Mouse (Mus musculus): ENCODE measurements around the gene Zfp185.
A peak's percentile ranks its signal among the peaks of the same experiment; 100 is the strongest.
"Not testable (repeated sequence)": the region's sequence is repeated elsewhere in the genome, so short reads cannot be mapped to it uniquely, and the experiment has no call there.

The Zfp185 gene

DNA sequence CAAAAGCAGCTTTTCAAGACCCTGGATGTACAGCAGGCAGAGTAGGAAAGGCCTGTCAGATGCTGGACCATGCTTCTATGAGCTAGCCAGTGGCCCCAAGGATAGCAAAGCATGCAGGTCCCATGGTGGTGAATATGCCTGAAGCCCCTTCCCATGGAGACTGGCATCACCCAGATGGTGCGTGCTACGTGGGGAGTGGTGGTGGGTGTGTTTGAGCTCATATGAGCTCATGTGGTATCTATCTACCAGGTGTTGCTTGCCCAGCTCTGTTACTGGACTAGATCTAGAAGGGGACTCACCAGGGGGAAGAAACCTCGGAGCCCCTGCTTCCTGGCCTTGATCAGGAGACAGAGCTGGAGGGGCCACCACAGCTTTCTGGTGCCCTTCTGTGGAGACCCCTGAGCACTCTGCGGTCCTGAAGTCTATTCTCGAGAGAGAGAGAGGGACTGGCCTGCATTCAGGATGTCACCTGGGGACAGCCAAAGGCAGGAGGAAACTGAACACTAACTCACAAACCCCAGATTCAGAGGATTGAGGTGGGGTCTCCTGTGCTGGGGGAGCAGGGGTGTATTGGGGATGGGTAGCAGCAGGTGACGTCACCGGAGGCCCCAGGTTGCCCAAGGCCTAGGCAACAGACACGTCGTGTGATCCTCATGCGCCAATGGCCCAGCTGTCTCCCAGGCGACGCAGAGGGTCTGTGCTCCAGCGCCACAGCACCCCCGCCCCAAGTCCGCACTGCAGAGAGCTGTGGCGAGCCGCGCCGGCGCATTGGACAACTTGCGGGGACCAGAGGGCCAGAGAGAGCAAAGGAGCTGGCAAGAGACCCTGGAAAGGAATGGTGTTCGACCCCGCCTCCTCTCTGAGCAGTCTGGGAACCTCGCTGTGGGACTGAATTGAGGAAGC, 76.6 kb downstream of the Zfp185 start:
- DNase-seq, result peak; percentile 49

DNA sequence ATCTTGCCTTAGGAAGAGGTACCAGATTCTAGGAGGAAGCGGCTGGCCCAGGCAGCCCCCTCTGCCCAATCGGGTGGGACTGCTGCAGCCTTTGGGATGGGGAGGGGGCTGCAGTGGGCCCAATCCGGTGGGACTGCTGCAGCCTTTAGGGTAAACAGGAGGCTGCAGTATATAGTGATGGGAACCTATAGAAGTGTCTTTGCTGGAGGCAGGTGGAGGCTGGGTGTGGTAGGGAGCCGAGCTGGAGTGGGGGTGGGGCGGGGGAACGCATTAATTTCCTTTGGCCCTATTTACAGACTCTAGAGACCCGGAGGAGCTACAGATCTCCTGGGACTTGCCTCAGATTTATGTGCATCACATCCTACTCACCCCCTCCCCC, 77.3 kb downstream of the Zfp185 start, which contains the start of gene Pnma3:
Gene Pnma3 (plus strand): TSS at position 373 of the 379 bp plus-strand sequence.
- peak; percentile 15 for DNase-seq

DNA sequence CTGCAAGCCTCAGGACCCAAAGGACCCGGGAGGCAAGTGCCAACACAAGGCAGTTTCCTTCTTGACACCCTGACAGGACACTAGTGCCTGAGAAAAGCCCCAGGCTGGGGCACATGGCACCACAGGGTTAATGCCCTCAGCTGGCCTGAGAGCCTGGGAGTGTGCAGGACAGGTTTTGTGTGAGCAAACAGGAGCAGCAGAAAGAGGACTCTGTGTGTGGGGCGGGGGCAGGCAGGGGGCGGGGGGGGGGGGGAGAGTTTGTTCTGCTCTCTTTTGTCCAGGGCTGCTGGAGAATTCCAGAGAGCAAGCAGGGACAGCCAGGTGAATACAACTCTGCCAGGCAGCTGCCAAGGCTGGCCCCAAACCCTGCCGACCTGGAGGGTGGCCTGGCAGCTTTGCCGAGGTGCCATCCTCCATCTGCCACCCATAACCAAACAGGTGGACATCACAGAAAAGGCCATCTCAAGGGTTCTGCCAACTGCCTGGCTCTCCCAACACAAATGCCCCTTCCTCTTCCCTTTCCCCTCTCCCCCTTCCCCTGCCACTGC, 79.7 kb downstream of the Zfp185 start:
- DNase-seq, result not testable (repeated sequence)

Measured in right cerebral cortex, postnatal 4 days (tissue).